ENCODE assay signal across 9 mouse cellular contexts in the genomic region with DNA sequence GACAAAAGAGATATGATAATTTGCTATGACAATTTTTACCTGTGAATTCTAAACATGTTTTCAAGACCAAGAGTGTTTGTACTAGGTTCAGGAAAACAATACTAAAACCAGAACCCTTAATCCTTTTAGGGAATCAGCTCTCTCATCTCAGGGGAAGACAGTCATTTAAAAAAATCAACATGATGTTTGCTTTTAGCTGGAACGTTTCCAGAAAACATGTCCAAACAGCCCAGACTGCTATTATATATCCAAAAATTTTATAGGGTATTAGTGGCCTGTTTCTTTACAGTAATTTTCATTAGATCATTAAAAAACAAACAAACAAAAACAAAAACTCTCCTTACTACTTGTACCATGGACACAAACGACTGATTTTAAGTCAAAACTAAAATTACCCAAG. TPM values are rescaled to one million over a fixed set of nuclear protein-coding genes. Genes with fewer than 3 reads are reported as not detected.
A peak's percentile ranks its signal among the peaks of the same experiment; 100 is the strongest.
DNase-seq lines count a peak whose midpoint lies in the region; ATAC-seq and TF ChIP-seq lines count a peak whose summit lies in the region.
"Had no signal": no experiment of that assay in that cellular context is flagged by ENCODE, and none has a peak within 500 bp of the region (broad histone marks: within the 10 kb centered on the region; RNA-seq: fewer than 3 reads in every experiment).

No protein-coding gene starts in this region.

- whole genome bisulfite sequencing in liver, adult 2 months = 0% methylated on average over 2 of the region's 2 CpGs
- 9% methylated on average over 2 of the region's 2 CpGs for WGBS in intestine, postnatal 0 days
- 47% methylated on average over 2 of the region's 2 CpGs for WGBS in neural tube, embryonic 12.5 days

- H3K4me3 ChIP-seq in liver, adult 2 months (ENCODE audit: insufficient read depth, low read depth, low read length) = peak overlapping the region; percentile 97; the same call in 1 of the 2 replicates
- H3K4me3 ChIP-seq in embryonic fibroblast, embryonic 13.5 days (ENCODE audit: insufficient read depth, low read length) = peak overlapping the region; percentile 85
- peak overlapping the region; percentile 97 for H3K4me3 ChIP-seq in intestine, postnatal 0 days (ENCODE audit: low read depth, low read length)
- no peak overlapping the region for H3K4me3 ChIP-seq in neural tube, embryonic 12.5 days

- peaks cover 25% of the 10 kb centered on the region for H3K79me2 ChIP-seq in liver, adult 2 months (ENCODE audit: control insufficient read depth, insufficient read depth, low read length)

- no peak for TF ChIP-seq POLR2A in liver, adult 2 months (IDR thresholded peaks at IDR 0.05; ENCODE audit: extremely low read depth, insufficient read depth, low read length)
- no peak for TF ChIP-seq POLR2A in embryonic fibroblast, embryonic 13.5 days (IDR thresholded peaks at IDR 0.05; ENCODE audit: low read depth, low read length)

- no peak for TF ChIP-seq CTCF in liver, adult 2 months (IDR thresholded peaks at IDR 0.05; ENCODE audit: low read depth, low read length)
- no peak for TF ChIP-seq CTCF in embryonic fibroblast, embryonic 13.5 days (IDR thresholded peaks at IDR 0.05; ENCODE audit: borderline replicate concordance, insufficient read depth, low read length)
- TF ChIP-seq CTCF in intestine, postnatal 0 days (IDR thresholded peaks at IDR 0.05; ENCODE audit: low read depth) = no peak

- H3K27ac ChIP-seq in liver, adult 2 months (replicated peaks; ENCODE audit: insufficient read depth, low read depth, low read length) = peak overlapping the region; percentile 78; the same call in 1 of the 2 replicates
- no peak overlapping the region for H3K27ac ChIP-seq in embryonic fibroblast, embryonic 13.5 days (ENCODE audit: insufficient read depth, low read length)
- H3K27ac ChIP-seq in intestine, postnatal 0 days (ENCODE audit: low read depth, low read length) = peak overlapping the region; percentile 47; the same call in 1 of the 2 replicates
- no peak overlapping the region for H3K27ac ChIP-seq in neural tube, embryonic 12.5 days

- peaks cover 19% of the 10 kb centered on the region for H3K36me3 ChIP-seq in liver, adult 2 months (ENCODE audit: control insufficient read depth, insufficient read depth, low read length)
- peaks cover 21% of the 10 kb centered on the region; the same call in 1 of the 2 replicates for H3K36me3 ChIP-seq in intestine, postnatal 0 days (ENCODE audit: control insufficient read depth, insufficient read depth)
- peaks cover 2% of the 10 kb centered on the region; the same call in 1 of the 2 replicates for H3K36me3 ChIP-seq in neural tube, embryonic 12.5 days

- ATAC-seq in intestine, postnatal 0 days = no peak
- ATAC-seq in neural tube, embryonic 12.5 days (ENCODE audit: low FRiP score, low read depth) = no peak
- ATAC-seq in monocyte, adult 5-6 weeks (replicated peaks; ENCODE audit: insufficient number of reproducible peaks, low FRiP score, low TSS enrichment, poor library complexity, severe bottlenecking) = no peak

- peak overlapping the region; percentile 70 for H3K4me2 ChIP-seq in intestine, postnatal 0 days (replicated peaks; ENCODE audit: low read depth)
- peak overlapping the region; percentile 67 for H3K4me2 ChIP-seq in neural tube, embryonic 12.5 days (replicated peaks)

- peak overlapping the region; percentile 81; the same call in 1 of the 2 replicates for H3K9ac ChIP-seq in liver, adult 2 months (ENCODE audit: low read depth, low read length)
- H3K9ac ChIP-seq in intestine, postnatal 0 days (ENCODE audit: low read depth, low read length) = no peak overlapping the region
- H3K9ac ChIP-seq in neural tube, embryonic 12.5 days = no peak overlapping the region

- no peaks in the 10 kb centered on the region for H3K27me3 ChIP-seq in liver, adult 2 months (ENCODE audit: control insufficient read depth, insufficient read depth, low read length)
- no peaks in the 10 kb centered on the region for H3K27me3 ChIP-seq in intestine, postnatal 0 days (replicated peaks; ENCODE audit: control insufficient read depth, insufficient read depth, low read length)
- H3K27me3 ChIP-seq in neural tube, embryonic 12.5 days (replicated peaks) = no peaks in the 10 kb centered on the region

- no peaks in the 10 kb centered on the region for H3K9me3 ChIP-seq in intestine, postnatal 0 days (ENCODE audit: control insufficient read depth)
- no peaks in the 10 kb centered on the region for H3K9me3 ChIP-seq in neural tube, embryonic 12.5 days

- peak; percentile 71 for DNase-seq in liver, adult 2 months (ENCODE audit: extremely low read depth, low read depth, low spot score)
- no peak for DNase-seq in liver
- no peak for DNase-seq in right cerebral cortex, adult 18-20 months
- no peak for DNase-seq in cerebellum, postnatal 25 days
- DNase-seq: thymus, postnatal 4 days had no signal

- peaks cover 31% of the 10 kb centered on the region for H3K4me1 ChIP-seq in liver, adult 2 months (ENCODE audit: control insufficient read depth, insufficient read depth, low read length)
- peaks cover 7% of the 10 kb centered on the region for H3K4me1 ChIP-seq in embryonic fibroblast, embryonic 13.5 days (ENCODE audit: control insufficient read depth, insufficient read depth, low read length)
- peaks cover 3% of the 10 kb centered on the region for H3K4me1 ChIP-seq in intestine, postnatal 0 days (replicated peaks; ENCODE audit: control insufficient read depth, insufficient read depth, low read length)
- peaks cover 16% of the 10 kb centered on the region for H3K4me1 ChIP-seq in neural tube, embryonic 12.5 days

RNA-seq across cellular contexts. Expression of gene Itm2b, which starts 1.3 kb away (rescaled TPM):
- total RNA-seq in liver, adult 2 months (2014; rRNA removed) = 967 and 981 TPM in 2 replicates
- 1,187 and 1,239 TPM in 2 replicates for polyA plus RNA-seq in liver, adult 2 months (2012; rRNA removed)
- polyA plus RNA-seq in embryonic fibroblast, embryonic 13.5 days (2011; ENCODE audit: insufficient read length, low read depth, missing spikeins) = 570 and 658 TPM in 2 replicates
- polyA plus RNA-seq in intestine, postnatal 0 days (2015; fragmentation: Nextera tagmentation; extraction: Ambion mirVana) = 1,587 and 1,596 TPM in 2 replicates
- 441 and 471 TPM in 2 replicates for polyA plus RNA-seq in neural tube, embryonic 12.5 days (2016; fragmentation: Nextera tagmentation; extraction: Ambion mirVana)
- 1,022 to 1,179 TPM (median 1,153 TPM) in 3 replicates for total RNA-seq in monocyte, adult 5-6 weeks (2017)

RNA-seq across cellular contexts. Expression of gene Rb1, which starts 58.1 kb away (rescaled TPM):
- 7.0 and 7.2 TPM in 2 replicates for total RNA-seq in liver, adult 2 months (2014; rRNA removed)
- 1.1 and 1.2 TPM in 2 replicates for polyA plus RNA-seq in liver, adult 2 months (2012; rRNA removed)
- polyA plus RNA-seq in embryonic fibroblast, embryonic 13.5 days (2011; ENCODE audit: insufficient read length, low read depth, missing spikeins) = 16.0 and 21.0 TPM in 2 replicates
- polyA plus RNA-seq in intestine, postnatal 0 days (2015; fragmentation: Nextera tagmentation; extraction: Ambion mirVana) = 14.1 and 15.1 TPM in 2 replicates
- 38.1 and 46.0 TPM in 2 replicates for polyA plus RNA-seq in neural tube, embryonic 12.5 days (2016; fragmentation: Nextera tagmentation; extraction: Ambion mirVana)
- total RNA-seq in monocyte, adult 5-6 weeks (2017) = 82.3 to 133 TPM (median 104 TPM) in 3 replicates

Comparison
In these comparisons a context has a peak if more than half of its experiments do, and no peak if none do; other contexts are left out.
1. H3K27ac ChIP-seq: peak in liver, adult 2 months (single experiment) and intestine, postnatal 0 days (single experiment); none in embryonic fibroblast, embryonic 13.5 days (single experiment) and neural tube, embryonic 12.5 days (single experiment).